1 mouse cellular context compared by ENCODE assay signal in genomic region chr2:44920471-44920870, GRCm38 (mm10).
TF ChIP-seq lines count a peak whose summit lies in the region.

No protein-coding gene starts in this region.

TF ChIP-seq in MEL, 35 proteins besides CTCF, POLR2A, EP300 and RAD21 (continued from another document):
- TF ChIP-seq NRF1 (IDR thresholded peaks at IDR 0.05; ENCODE audit: insufficient read depth, low read depth, low read length, poor library complexity, severe bottlenecking) = no peak
- no peak for TF ChIP-seq E2F4 (IDR thresholded peaks at IDR 0.05; ENCODE audit: borderline replicate concordance, low read depth, low read length)
